Mouse (Mus musculus): ENCODE results near the gene Gm9821.

The Gm9821 gene

DNA sequence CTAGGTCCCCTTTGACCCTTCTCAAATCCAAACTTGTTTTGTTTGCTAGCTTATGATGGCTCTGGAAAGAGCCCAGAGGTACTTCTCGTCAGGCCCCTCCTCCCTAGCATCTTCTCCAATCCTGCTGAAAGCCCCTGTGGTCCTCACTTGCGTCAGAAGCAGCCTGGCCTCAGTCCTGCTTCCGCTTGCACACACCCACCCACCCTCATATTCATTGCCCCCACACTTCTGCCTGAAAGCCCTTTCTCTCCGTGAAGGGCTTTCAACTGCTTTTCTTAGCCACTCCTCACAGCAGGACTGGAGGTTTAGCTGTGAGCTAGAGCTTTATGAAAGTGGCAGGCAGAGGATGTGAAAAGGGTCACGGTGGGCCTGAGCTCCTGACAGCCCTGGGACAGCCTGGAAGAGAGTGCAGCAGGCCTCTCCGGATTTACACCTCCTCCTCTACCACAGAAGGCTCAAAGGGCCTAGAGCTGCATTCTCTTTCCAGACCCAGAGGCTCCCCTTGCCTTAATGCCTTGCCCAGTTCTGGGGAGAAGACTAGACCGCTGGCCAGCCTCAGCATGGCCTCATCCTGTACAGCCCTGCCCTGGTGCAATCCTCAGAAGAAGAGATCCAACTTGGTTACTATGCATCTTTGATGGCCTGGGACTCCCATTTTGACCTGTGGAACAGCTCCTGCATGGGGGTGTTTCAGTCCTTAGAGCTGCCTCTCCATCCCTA lies 28.1 kb downstream of the Gm9821 start:
- DNase-seq: no peak

- DNase-seq: peak; percentile 61
Observed at GRCm38 (mm10) chr2:91975581-91976541, 30.4 kb downstream of the Gm9821 start, which contains the start of gene Dgkz. TSS of gene Dgkz (minus strand) at chr2:91975864.

- no peak for DNase-seq
Observed at GRCm38 (mm10) chr2:91977960-91978359, 32.5 kb downstream of the Gm9821 start.

DNA sequence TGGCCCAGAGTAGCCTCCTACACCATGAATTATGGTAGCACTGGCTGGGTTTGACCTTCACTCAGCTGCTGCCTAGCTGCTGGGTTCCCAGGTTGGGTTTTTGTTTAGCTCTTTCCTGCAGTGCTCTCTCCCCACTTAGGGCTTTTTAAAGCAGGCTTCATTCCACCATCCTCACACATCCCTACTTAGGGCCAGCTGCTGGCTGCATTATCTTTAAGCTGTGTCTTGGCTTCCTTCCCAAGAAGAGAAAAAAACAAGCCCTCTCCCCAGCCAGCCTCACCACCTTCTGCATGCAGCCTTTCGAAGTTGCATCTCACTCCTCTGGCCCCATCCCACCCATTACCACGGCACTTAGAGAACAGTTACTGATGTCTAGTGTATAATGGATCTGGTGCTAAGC lies 33.0 kb downstream of the Gm9821 start:
- no peak for DNase-seq

DNA sequence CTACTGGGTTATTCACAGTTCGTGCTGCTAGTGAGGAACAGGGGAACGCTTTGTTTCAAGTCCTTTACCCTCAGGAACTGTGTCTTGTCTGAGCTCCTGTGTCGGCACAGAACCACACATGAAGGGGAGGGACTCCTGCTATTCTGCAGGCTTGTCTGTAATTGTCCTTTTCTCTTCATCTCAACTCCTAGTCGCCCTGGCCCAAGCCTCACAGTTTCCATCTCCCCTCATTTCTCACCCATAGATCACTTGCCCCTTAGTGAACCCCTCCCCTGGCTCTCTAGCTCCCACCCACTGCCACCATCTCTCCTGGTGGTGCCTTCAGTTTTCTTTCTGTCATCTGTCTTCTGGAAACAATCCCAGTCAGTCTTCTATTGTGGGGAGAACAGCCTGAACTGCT lies 34.7 kb downstream of the Gm9821 start:
- DNase-seq: no peak

DNA sequence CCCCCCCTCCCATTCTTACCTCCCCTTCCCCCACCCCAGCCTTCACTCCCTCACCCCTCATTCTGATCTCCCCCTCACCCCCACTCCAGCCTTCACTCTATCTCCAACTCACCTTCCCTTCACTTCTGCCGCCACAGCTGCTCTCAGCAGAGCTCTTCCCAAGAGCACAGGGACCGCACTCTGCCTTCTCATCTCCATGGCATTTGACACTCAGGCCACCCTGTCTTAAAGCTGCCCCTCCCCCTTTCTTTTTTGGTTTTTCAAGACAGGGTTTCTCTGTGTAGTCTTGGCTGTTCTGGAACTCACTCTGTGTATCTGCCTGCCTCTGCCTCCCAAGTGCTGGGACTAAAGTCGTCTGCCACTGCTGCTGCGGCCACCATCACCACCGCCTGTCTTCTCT lies 35.3 kb downstream of the Gm9821 start:
- no peak for DNase-seq

GRCm38 (mm10) chr2:91984439-91984838 lies 38.9 kb downstream of the Gm9821 start:
- DNase-seq: no peak

DNA sequence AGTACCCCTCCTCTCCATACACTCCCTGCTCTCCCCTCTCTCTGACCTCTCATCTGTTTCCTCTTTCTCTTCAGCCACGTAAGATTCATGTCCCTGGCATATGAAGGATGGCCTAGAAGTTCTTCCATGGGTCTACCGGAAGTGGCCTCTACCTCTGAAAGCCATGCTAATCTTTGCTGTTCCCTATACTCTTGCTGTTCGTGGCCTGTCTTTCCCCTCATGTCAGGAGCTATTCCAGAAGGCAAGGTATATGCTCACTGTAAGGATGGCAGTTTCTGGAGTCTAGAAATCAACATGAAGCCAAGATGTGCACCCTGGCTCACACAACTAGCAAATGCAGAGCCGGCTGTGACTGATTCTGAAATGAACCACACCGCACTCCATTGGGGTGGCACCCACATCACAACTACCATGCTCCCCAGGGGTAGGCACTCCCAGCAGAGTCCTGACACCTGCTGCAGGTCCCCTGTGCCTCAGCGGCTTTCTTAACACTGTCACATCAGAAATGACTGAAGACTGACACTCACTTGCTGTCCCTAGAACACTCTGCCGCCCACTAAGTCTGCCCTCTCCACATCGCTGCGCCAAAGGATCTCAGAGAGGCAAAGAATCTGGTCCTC lies 39.5 kb downstream of the Gm9821 start:
- DNase-seq: no peak

GRCm38 (mm10) chr2:91986071-91986470 lies 40.6 kb downstream of the Gm9821 start:
- no peak for DNase-seq

DNA sequence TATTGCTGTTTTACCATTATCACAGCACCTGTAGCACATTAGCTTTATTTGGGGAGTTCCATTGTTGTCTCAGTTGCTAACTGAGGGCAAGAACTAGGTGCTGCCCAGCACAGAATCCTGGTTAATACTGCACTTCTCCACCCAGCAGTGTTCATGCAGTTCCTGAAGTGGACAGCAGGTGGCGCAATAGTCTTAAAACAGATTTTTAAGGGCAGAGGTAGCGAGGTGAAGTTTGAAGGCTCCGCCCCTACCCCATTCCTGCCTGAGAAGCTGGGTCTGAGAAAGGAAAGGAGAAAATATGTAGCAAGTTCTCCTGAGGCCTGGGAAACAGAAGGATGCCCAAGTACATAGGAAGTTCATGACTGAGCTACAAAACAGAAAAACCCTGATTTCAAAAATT lies 42.0 kb downstream of the Gm9821 start:
- DNase-seq: peak; percentile 76

- DNase-seq: no peak
Observed at GRCm38 (mm10) chr2:91989750-91990149, 44.2 kb downstream of the Gm9821 start.

- no peak for DNase-seq
Observed at GRCm38 (mm10) chr2:91993409-91993808, 47.9 kb downstream of the Gm9821 start.

DNA sequence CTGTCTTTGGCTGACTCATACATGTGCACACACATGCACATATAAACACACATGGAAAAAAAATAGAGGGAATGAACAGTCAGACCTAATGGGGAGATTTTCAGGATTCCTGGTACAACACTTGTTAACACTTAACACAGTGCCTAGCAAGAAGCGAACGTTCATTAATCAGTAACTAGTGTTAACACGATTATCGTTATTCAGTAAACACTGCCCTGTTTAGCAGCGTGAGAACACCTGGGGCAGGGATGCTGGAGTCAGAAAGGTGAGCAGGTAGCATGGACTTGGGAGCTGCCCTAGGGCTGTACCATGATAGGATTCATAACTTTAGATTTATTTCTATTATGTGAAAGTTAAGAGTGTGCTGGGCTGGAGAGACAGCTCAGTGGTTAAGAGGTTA lies 50.5 kb downstream of the Gm9821 start:
- DNase-seq: no peak
